Mouse (Mus musculus): Measurements from ENCODE around the gene Tjap1.

Gene Tjap1

GRCm38 (mm10) chr17:46253452-46254084 is 29.3 kb downstream of the Tjap1 start, which contains the start of gene Lrrc73:
TSS of gene Lrrc73 (plus strand) at chr17:46253531.
- peak; percentile 95 for DNase-seq (ENCODE audit: low read depth, low spot score)

GRCm38 (mm10) chr17:46252571-46253451 is 30.0 kb downstream of the Tjap1 start:
- DNase-seq (ENCODE audit: low read depth, low spot score), result peak; percentile 70

GRCm38 (mm10) chr17:46251174-46251573 is 31.7 kb downstream of the Tjap1 start:
- DNase-seq (ENCODE audit: low read depth, low spot score), result peak; percentile 59

GRCm38 (mm10) chr17:46248189-46248522 is 34.7 kb downstream of the Tjap1 start:
- no peak for DNase-seq (ENCODE audit: low read depth, low spot score)

GRCm38 (mm10) chr17:46247512-46248188 is 35.2 kb downstream of the Tjap1 start, which contains the start of the genes Polr1c and Yipf3:
TSS of gene Polr1c (minus strand) at chr17:46248054.
TSS of gene Yipf3 (plus strand) at chr17:46248080.
- DNase-seq (ENCODE audit: low read depth, low spot score), result peak; percentile 95

GRCm38 (mm10) chr17:46244579-46244978 is 38.2 kb downstream of the Tjap1 start:
- no peak for DNase-seq (ENCODE audit: low read depth, low spot score)

- DNase-seq (ENCODE audit: low read depth, low spot score), result no peak
Measured at GRCm38 (mm10) chr17:46243624-46244023, 39.2 kb downstream of the Tjap1 start.

- no peak for DNase-seq (ENCODE audit: low read depth, low spot score)
Measured at GRCm38 (mm10) chr17:46242993-46243392, 39.8 kb downstream of the Tjap1 start.

- DNase-seq (ENCODE audit: low read depth, low spot score), result no peak
Measured at GRCm38 (mm10) chr17:46242274-46242673, 40.6 kb downstream of the Tjap1 start.

GRCm38 (mm10) chr17:46241471-46241870 is 41.4 kb downstream of the Tjap1 start:
- DNase-seq (ENCODE audit: low read depth, low spot score), result no peak

GRCm38 (mm10) chr17:46239516-46240114 is 43.2 kb downstream of the Tjap1 start:
- no peak for DNase-seq (ENCODE audit: low read depth, low spot score)

- no peak for DNase-seq (ENCODE audit: low read depth, low spot score)
Measured at GRCm38 (mm10) chr17:46237480-46237879, 45.3 kb downstream of the Tjap1 start.

GRCm38 (mm10) chr17:46237079-46237478 is 45.7 kb downstream of the Tjap1 start:
- DNase-seq (ENCODE audit: low read depth, low spot score), result no peak

GRCm38 (mm10) chr17:46236067-46236466 is 46.8 kb downstream of the Tjap1 start:
- no peak for DNase-seq (ENCODE audit: low read depth, low spot score)

GRCm38 (mm10) chr17:46227576-46227975 is 55.2 kb downstream of the Tjap1 start:
- no peak for DNase-seq (ENCODE audit: low read depth, low spot score)

- no peak for DNase-seq (ENCODE audit: low read depth, low spot score)
Measured at GRCm38 (mm10) chr17:46221601-46222000, 61.2 kb downstream of the Tjap1 start.

- DNase-seq (ENCODE audit: low read depth, low spot score), result no peak
Measured at GRCm38 (mm10) chr17:46210550-46210949, 72.3 kb downstream of the Tjap1 start.
